Mouse (Mus musculus) limb, embryonic 14.5 days (tissue): ENCODE results near the gene Cx3cr1. TPM values are rescaled to one million over a fixed set of nuclear protein-coding genes. Genes with fewer than 3 reads are reported as not detected.

Experiments
- ATAC-seq: fragments of 200-750 bp; cut with Nextera tagmentation; 2 replicates; pipeline ENCODE4 v1.8.0; 2017; ENCODE audit warnings: low read depth, moderate number of reproducible peaks, moderate TSS enrichment; ENCODE audit not compliant: low FRiP score
- DNase-seq: peaks from one replicate; pipeline ENCODE4 v3.0.0-alpha.2; 2015; ENCODE audit warnings: low spot score
- H3K27ac ChIP-seq: fragments of 300-500 bp; sonication (generic); replicated peaks from 2 replicates; pipeline ENCODE4 v1.5.1; 2014; ENCODE audit warnings: low read depth, mild to moderate bottlenecking, low read length, moderate library complexity, mixed read lengths
- H3K27me3 ChIP-seq: fragments of 300-500 bp; sonication (generic); 2 replicates; pipeline ENCODE4 v1.6.1; 2014; ENCODE audit warnings: low read length, mixed read lengths; ENCODE audit not compliant: control insufficient read depth, insufficient read depth
- H3K36me3 ChIP-seq: fragments of 300-500 bp; sonication (generic); 2 replicates; pipeline ENCODE4 v1.6.1; 2014; ENCODE audit warnings: mild to moderate bottlenecking, low read length, moderate library complexity, mixed read lengths; ENCODE audit not compliant: control insufficient read depth, insufficient read depth
- H3K4me1 ChIP-seq: fragments of 300-500 bp; sonication (generic); 2 replicates; pipeline ENCODE4 v1.6.1; 2014; ENCODE audit warnings: antibody characterized with exemption, low read length, mixed read lengths; ENCODE audit not compliant: control insufficient read depth, insufficient read depth
- H3K4me2 ChIP-seq: fragments of 300-500 bp; sonication (generic); replicated peaks from 2 replicates; pipeline ENCODE4 v1.6.1; 2014; ENCODE audit warnings: low read depth, mild to moderate bottlenecking, low read length, moderate library complexity; ENCODE audit not compliant: severe bottlenecking
- H3K4me3 ChIP-seq: fragments of 300-500 bp; sonication (generic); replicated peaks from 2 replicates; pipeline ENCODE4 v1.5.1; 2014; ENCODE audit warnings: low read length
- H3K9ac ChIP-seq: fragments of 300-500 bp; sonication (generic); 2 replicates; pipeline ENCODE4 v1.6.1; 2014; ENCODE audit warnings: mild to moderate bottlenecking, low read depth, low read length, moderate library complexity; ENCODE audit not compliant: severe bottlenecking
- H3K9me3 ChIP-seq: fragments of 300-500 bp; sonication (generic); 2 replicates; pipeline ENCODE4 v1.6.1; 2016; ENCODE audit warnings: low read length; ENCODE audit not compliant: control insufficient read depth
- POLR2A ChIP-seq: fragments of 200-500 bp; IDR thresholded peaks from 2 replicates; pipeline ENCODE4 v1.8.0; 2012; ENCODE audit warnings: inconsistent platforms, mild to moderate bottlenecking, moderate library complexity, borderline replicate concordance; ENCODE audit not compliant: insufficient read depth, insufficient read length; ENCODE audit errors: extremely low read depth
- WGBS: fragments of 180-500 bp; shearing (Covaris S2); extraction: QIAGEN DNeasy Blood & Tissue Kit; methylation state at CpG from one replicate; pipeline ENCODE4 v1.1.7; 2014; 5-methylcytosine and 5-hydroxymethylcytosine counted together
- polyA plus RNA-seq, 2 experiments: library from polyadenylated mRNA; depleted of rRNA in 1 of 2; stranded (reverse) in 1 of 2; unstranded in 1 of 2; fragments of >200 nt; fragmentation: Nextera tagmentation in 1 of 2; extraction: Ambion mirVana in 1 of 2; gene quantifications; 2 replicates each; pipeline versions ENCODE4 v1.2.1 to v1.2.3; 2012 to 2014

Gene Cx3cr1
- polyA plus RNA-seq (2012; rRNA removed), result 11.0 and 12.3 TPM in 2 replicates
- polyA plus RNA-seq (2014; fragmentation: Nextera tagmentation; extraction: Ambion mirVana), result 10.1 and 12.5 TPM in 2 replicates

- Histone ChIP-seq H3K27me3 (no peaks in the 10 kb centered on the region), H3K9me3 (no peaks in the 10 kb centered on the region), H3K9ac (no peak within 1 kb of the TSS), H3K36me3 (no peaks in the 10 kb centered on the region), H3K4me1 (no peaks in the 10 kb centered on the region), H3K27ac (no peak within 1 kb of the TSS), H3K4me3 (no peak within 1 kb of the TSS), H3K4me2 (no peak within 1 kb of the TSS)
- 82% methylated on average over 11 of the region's 11 CpGs for WGBS
- DNase-seq, result no peak
- no peak for TF ChIP-seq POLR2A
- ATAC-seq, result no peak
These were observed at the start of gene Cx3cr1 for GRCm38 (mm10) chr9:120069779-120070178. Gene Cx3cr1, minus strand, starts transcription at chr9:120069879.

- no peak for DNase-seq
- Histone ChIP-seq H3K27ac (no peak overlapping the region), H3K27me3 (no peaks in the 10 kb centered on the region), H3K9ac (no peak overlapping the region), H3K36me3 (peaks cover 61% of the 10 kb centered on the region), H3K9me3 (no peaks in the 10 kb centered on the region), H3K4me1 (no peaks in the 10 kb centered on the region), H3K4me3 (no peak overlapping the region), H3K4me2 (no peak overlapping the region)
- ATAC-seq, result no peak
- TF ChIP-seq POLR2A, result no peak
- 84% methylated on average over 4 of the region's 4 CpGs for WGBS
These were observed 48.5 kb upstream of the Cx3cr1 start for GRCm38 (mm10) chr9:120118212-120118611.

- DNase-seq (no peak), ATAC-seq (no peak)
- Histone ChIP-seq H3K27me3 (no peaks in the 10 kb centered on the region), H3K4me3 (no peak overlapping the region), H3K9me3 (no peaks in the 10 kb centered on the region), H3K9ac (no peak overlapping the region), H3K4me1 (peaks cover 3% of the 10 kb centered on the region), H3K4me2 (no peak overlapping the region), H3K27ac (no peak overlapping the region), H3K36me3 (peaks cover 45% of the 10 kb centered on the region)
- TF ChIP-seq POLR2A, result no peak
- 88% methylated on average over 8 of the region's 8 CpGs for WGBS
These were observed 46.5 kb upstream of the Cx3cr1 start for GRCm38 (mm10) chr9:120116184-120116624.

- no peak overlapping the region for H3K27ac ChIP-seq
- peaks cover 38% of the 10 kb centered on the region for H3K36me3 ChIP-seq
- H3K27me3 ChIP-seq, result no peaks in the 10 kb centered on the region
- DNase-seq (no peak), ATAC-seq (no peak)
- H3K4me2 ChIP-seq, result no peak overlapping the region
- no peak overlapping the region for H3K9ac ChIP-seq
- H3K9me3 ChIP-seq, result no peaks in the 10 kb centered on the region
- no peak overlapping the region for H3K4me3 ChIP-seq
- 89% methylated on average over 5 of the region's 5 CpGs for WGBS
- peaks cover 6% of the 10 kb centered on the region for H3K4me1 ChIP-seq
- TF ChIP-seq POLR2A, result no peak
These were observed 45.9 kb upstream of the Cx3cr1 start for GRCm38 (mm10) chr9:120115580-120115979.

DNA sequence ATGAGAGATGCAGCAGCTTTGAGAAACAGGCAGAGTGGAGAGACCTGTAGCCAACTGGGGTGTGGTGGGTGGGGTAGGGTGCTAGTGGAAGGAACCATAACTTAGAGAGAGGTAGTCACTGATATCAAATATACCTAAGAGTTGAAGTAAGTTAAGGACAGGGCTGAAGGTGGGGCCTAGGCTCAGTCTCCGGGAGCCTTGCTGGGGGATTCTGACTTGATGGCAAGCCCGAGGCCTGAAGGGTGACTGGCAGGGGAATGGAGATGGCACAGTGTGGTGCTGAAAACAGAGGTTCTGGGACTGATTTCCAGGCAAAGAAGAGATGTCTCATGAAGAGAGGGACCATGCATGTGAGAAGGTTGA, 45.1 kb upstream of the Cx3cr1 start:
- 89% methylated on average over 2 of the region's 2 CpGs for WGBS

More for the DNA sequence above, 45.1 kb upstream of the Cx3cr1 start:
- ATAC-seq (no peak), DNase-seq (no peak)
- no peak overlapping the region for H3K4me3 ChIP-seq
- H3K27me3 ChIP-seq, result no peaks in the 10 kb centered on the region
- H3K27ac ChIP-seq, result no peak overlapping the region
- H3K4me2 ChIP-seq, result no peak overlapping the region
- H3K9ac ChIP-seq, result peak overlapping the region; percentile 12; the same call in 1 of the 2 replicates
- H3K36me3 ChIP-seq, result peaks cover 32% of the 10 kb centered on the region
- no peak for TF ChIP-seq POLR2A
- no peaks in the 10 kb centered on the region for H3K9me3 ChIP-seq
- peaks cover 6% of the 10 kb centered on the region for H3K4me1 ChIP-seq
